Mouse (Mus musculus): ENCODE measurements around the gene Cpa4. TPM values are rescaled to one million over a fixed set of nuclear protein-coding genes. Genes with fewer than 3 reads are reported as not detected.

The Cpa4 gene
- not detected for polyA plus RNA-seq (2017; shearing (Covaris generic))

GRCm38 (mm10) chr6:30568069-30568468 is at the start of gene Cpa4:
Gene Cpa4, plus strand, starts transcription at chr6:30568369.

GRCm38 (mm10) chr6:30541009-30541799 is 27.0 kb upstream of the Cpa4 start, which contains the start of gene Cpa2:
Gene Cpa2, plus strand, starts transcription at chr6:30541582.

GRCm38 (mm10) chr6:30610710-30611109 is 42.5 kb downstream of the Cpa4 start, which contains the start of gene Cpa5:
Gene Cpa5, plus strand, starts transcription at chr6:30611010.

DNA sequence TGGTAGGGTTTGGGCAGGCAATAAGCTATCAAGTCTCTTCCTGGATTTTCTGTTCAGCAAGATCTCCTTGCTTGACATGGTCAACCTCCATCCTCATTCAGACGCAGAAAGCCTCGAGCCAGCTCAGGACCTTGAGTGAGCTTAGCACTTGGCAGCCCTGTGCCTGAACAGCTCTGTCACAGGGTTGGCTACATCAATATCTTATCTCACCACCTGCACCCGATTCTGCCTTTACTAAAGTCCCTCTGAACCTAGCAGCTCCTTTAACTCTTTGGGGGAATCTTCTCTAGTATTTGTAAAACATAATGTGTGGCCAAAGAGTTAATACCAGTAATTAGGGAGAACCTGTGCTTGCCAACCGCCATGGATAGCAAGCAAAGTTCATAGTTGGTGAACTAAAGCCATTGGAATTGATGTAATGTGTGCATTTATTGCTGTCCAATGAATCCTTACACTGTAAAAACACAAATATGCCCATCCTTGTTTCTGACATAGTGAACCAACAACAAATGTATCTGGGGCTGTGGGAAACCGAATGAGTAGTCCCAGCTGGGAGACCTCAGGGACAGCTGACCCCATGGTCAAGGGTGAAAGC is 70.6 kb downstream of the Cpa4 start, which contains the start of gene Cpa1:
Gene Cpa1, plus strand, starts transcription at position 545 of the 595 bp plus-strand sequence.

Other genes starting within 250 kb of the Cpa4 start
- gene Zc3hc1, start 177.3 kb upstream of the Cpa4 start, polyA plus RNA-seq (2017; shearing (Covaris generic)) = 32.9 TPM
- 2.0 TPM for gene Klhdc10, start 166.5 kb upstream of the Cpa4 start, polyA plus RNA-seq (2017; shearing (Covaris generic))
- 66.7 TPM for gene Tmem209, start 58.6 kb upstream of the Cpa4 start, polyA plus RNA-seq (2017; shearing (Covaris generic))
- not detected for gene Ssmem1, start 58.5 kb upstream of the Cpa4 start, polyA plus RNA-seq (2017; shearing (Covaris generic))
- gene Cpa2, start 26.8 kb upstream of the Cpa4 start, polyA plus RNA-seq (2017; shearing (Covaris generic)) = 0.44 TPM
- gene Cpa5, start 42.6 kb downstream of the Cpa4 start, polyA plus RNA-seq (2017; shearing (Covaris generic)) = not detected
- not detected for gene Cpa1, start 70.8 kb downstream of the Cpa4 start, polyA plus RNA-seq (2017; shearing (Covaris generic))
- gene Cep41, start 125.4 kb downstream of the Cpa4 start, polyA plus RNA-seq (2017; shearing (Covaris generic)) = 12.5 TPM
- 1.1 TPM for gene Mest, start 155.2 kb downstream of the Cpa4 start, polyA plus RNA-seq (2017; shearing (Covaris generic))